Mouse (Mus musculus): Measurements from ENCODE around the gene Dzip3.

DNA sequence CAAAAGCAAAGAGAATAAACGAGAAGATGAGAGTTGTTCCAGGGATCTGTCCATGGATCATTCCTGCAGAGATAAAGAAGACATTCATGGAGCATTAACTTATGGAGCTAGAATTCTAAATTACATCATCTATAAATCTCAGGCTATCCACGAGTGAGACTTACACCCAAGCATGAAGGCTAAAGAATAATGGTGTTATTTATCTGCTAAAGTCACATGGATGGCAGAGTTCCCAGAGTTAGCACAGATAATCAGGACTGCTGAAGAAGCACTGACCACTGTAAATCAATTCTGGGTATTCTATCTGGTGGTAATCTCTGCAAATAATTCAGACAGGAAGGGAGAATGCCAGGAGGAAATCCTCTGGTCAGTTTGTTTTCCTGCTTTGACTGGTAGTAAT, 103.2 kb downstream of the Dzip3 start:
- no peak for TF ChIP-seq CTCF (IDR thresholded peaks at IDR 0.05; ENCODE audit: insufficient read depth, low read length)
- no peak for TF ChIP-seq POLR2A (IDR thresholded peaks at IDR 0.05; ENCODE audit: borderline replicate concordance, extremely low read depth, low read depth, low read length)
